Mouse (Mus musculus) liver, embryonic 14.5 days (tissue): ENCODE data around the gene Tmem102.

Experiments
- CTCF ChIP-seq: IDR thresholded peaks from 2 replicates; pipeline ENCODE4 v1.5.1; 2016; ENCODE audit warnings: antibody characterized with exemption, low read depth, control low read depth
- EP300 ChIP-seq: IDR thresholded peaks from 2 replicates; pipeline ENCODE4 v1.6.1; 2016; ENCODE audit warnings: antibody characterized with exemption, low read depth

DNA sequence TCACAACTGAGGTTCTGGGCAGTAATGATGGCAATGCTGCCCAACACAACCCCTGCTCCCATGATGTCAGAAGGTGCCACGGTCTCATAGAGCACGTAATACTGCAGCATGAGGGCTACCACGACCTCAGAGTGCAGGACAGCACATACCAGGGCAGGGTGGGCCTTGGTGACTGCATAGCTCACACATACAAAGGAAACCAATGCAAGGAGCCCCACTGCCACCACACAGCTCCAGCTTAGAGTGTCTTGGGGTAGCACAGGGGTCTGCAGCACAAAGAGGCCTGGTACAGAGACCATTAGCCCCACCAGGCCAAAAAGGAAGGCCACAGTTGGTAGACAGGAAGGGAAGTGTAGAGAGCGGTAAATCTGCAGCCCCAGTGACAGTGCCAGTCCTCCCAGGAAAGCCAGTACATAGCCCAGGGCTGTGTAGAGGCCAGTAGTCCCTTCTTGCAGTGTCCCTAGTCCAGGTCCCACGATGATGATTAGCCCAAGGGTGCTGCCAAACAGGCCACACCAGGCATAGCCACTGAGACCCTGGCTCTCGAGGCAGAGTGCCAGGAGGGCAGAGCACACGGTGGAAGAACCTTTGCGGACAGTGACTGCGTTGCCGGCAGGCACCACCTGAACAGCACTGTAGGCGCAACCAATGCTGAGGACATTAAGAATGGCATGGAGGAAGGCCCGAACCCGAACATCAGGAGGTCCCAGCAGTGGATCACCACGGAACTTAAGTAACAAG, 45.1 kb downstream of the Tmem102 start:
- no peak for TF ChIP-seq CTCF
- TF ChIP-seq EP300: no peak
